In genomic region chr10:20036846-20037245, GRCm38 (mm10) we compare ENCODE assay signal across 22 mouse cellular contexts.
A peak's percentile ranks its signal among the peaks of the same experiment; 100 is the strongest.
DNase-seq lines count a peak whose midpoint lies in the region; ATAC-seq lines count a peak whose summit lies in the region.
"Had no signal": no experiment of that assay in that cellular context is flagged by ENCODE, and none has a peak within 500 bp of the region (broad histone marks: within the 10 kb centered on the region; RNA-seq: fewer than 3 reads in every experiment).

No protein-coding gene starts in this region.

- H3K4me2 ChIP-seq in midbrain, embryonic 16.5 days (ENCODE audit: low read length), result no peak overlapping the region
- H3K4me2 ChIP-seq: embryonic facial prominence, embryonic 13.5 days; hindbrain, embryonic 14.5 days; limb, embryonic 13.5 days; neural tube, embryonic 15.5 days had no signal

- H3K4me1 ChIP-seq in midbrain, embryonic 16.5 days (ENCODE audit: control insufficient read depth, insufficient read depth, low read length), result no peaks in the 10 kb centered on the region
- H3K4me1 ChIP-seq: embryonic facial prominence, embryonic 13.5 days; neural tube, embryonic 15.5 days had no signal

- intact Hi-C loops in heart, postnatal 14 days (cut with DNase I), result no loop called here

- H3K27ac ChIP-seq in midbrain, embryonic 16.5 days (ENCODE audit: low read length), result no peak overlapping the region
- H3K27ac ChIP-seq: embryonic facial prominence, embryonic 13.5 days; hindbrain, embryonic 14.5 days; limb, embryonic 13.5 days; liver, embryonic 14.5 days; neural tube, embryonic 15.5 days had no signal

- no peak overlapping the region for H3K9ac ChIP-seq in midbrain, embryonic 16.5 days (ENCODE audit: low read depth, low read length)
- H3K9ac ChIP-seq: embryonic facial prominence, embryonic 13.5 days; hindbrain, embryonic 14.5 days; limb, embryonic 13.5 days; liver, embryonic 14.5 days; neural tube, embryonic 15.5 days had no signal

- no peaks in the 10 kb centered on the region for H3K27me3 ChIP-seq in midbrain, embryonic 16.5 days (ENCODE audit: control insufficient read depth, insufficient read depth, low read depth, low read length)
- H3K27me3 ChIP-seq: embryonic facial prominence, embryonic 13.5 days; limb, embryonic 13.5 days; neural tube, embryonic 15.5 days had no signal

- 77% methylated on average over 7 of the region's 7 CpGs for WGBS in midbrain, embryonic 16.5 days

- no peaks in the 10 kb centered on the region for H3K36me3 ChIP-seq in midbrain, embryonic 16.5 days (ENCODE audit: control insufficient read depth, insufficient read depth, low read length)
- H3K36me3 ChIP-seq: limb, embryonic 13.5 days; neural tube, embryonic 15.5 days had no signal

- ATAC-seq in common myeloid progenitor, adult 5-6 weeks (replicated peaks; ENCODE audit: low read depth, poor library complexity, severe bottlenecking), result peak; percentile 74
- ATAC-seq in monocyte, adult 5-6 weeks (replicated peaks; ENCODE audit: insufficient number of reproducible peaks, low FRiP score, low TSS enrichment, poor library complexity, severe bottlenecking), result peak; percentile 53; the same call in 1 of the 2 replicates
- ATAC-seq in midbrain, embryonic 16.5 days, result no peak
- ATAC-seq: forebrain, embryonic 14.5 days had no signal

- DNase-seq in heart, adult 11 months, result peak; percentile 76
- no peak for DNase-seq in heart, postnatal 14 days
- DNase-seq in A20 (ENCODE audit: low read depth, low spot score), result peak; percentile 48
- no peak for DNase-seq in c-Kit-positive CD71-positive TER-119-positive erythroid progenitor cells, embryonic 14.5 days (ENCODE audit: low spot score)
- DNase-seq in cerebellum, adult 11 months, result no peak
- DNase-seq: adrenal gland, postnatal 25 days; cerebellum, adult 8-10 months; gastrocnemius, postnatal 25 days; kidney, adult 9 months; kidney, postnatal 36 days; midbrain, embryonic 14.5 days; right cerebral cortex, postnatal 25 days; thymus, postnatal 36 days had no signal

- no peaks in the 10 kb centered on the region for H3K9me3 ChIP-seq in midbrain, embryonic 16.5 days (replicated peaks; ENCODE audit: control insufficient read depth, low read length, poor library complexity, severe bottlenecking)
- H3K9me3 ChIP-seq: limb, embryonic 13.5 days; neural tube, embryonic 15.5 days had no signal

- no peak overlapping the region for H3K4me3 ChIP-seq in midbrain, embryonic 16.5 days (ENCODE audit: low read depth, low read length)
- H3K4me3 ChIP-seq: embryonic facial prominence, embryonic 13.5 days; limb, embryonic 13.5 days; neural tube, embryonic 15.5 days had no signal

Comparison
In these comparisons a context has a peak if more than half of its experiments do, and no peak if none do; other contexts are left out.
1. DNase-seq: peak in heart, adult 11 months (single experiment) and A20 (single experiment); none in heart, postnatal 14 days (0 of 2), c-Kit-positive CD71-positive TER-119-positive erythroid progenitor cells, embryonic 14.5 days (single experiment) and cerebellum, adult 11 months (single experiment).